Mouse (Mus musculus) MEL (cell line): ENCODE results near the gene Tmem41a.

ENCODE experiments used
- CHD1 ChIP-seq: IDR thresholded peaks from 2 replicates; pipeline ENCODE4 v1.6.1; 2012; ENCODE audit warnings: low read depth, mild to moderate bottlenecking, inconsistent platforms, low read length, improper control_type of control experiment
- CTCF ChIP-seq, 3 experiments: IDR thresholded peaks in 2 of 3; conservative IDR thresholded peaks in 1 of 3; 2 replicates each; pipeline ENCODE4 v1.5.1; 2011 to 2012; ENCODE audit warnings: low read length in 3 of 3, low read depth in 2 of 3, mild to moderate bottlenecking in 2 of 3, improper control_type of control experiment in 1 of 3, inconsistent platforms in 1 of 3, mixed read lengths in 1 of 3, moderate library complexity in 1 of 3; ENCODE audit not compliant: control insufficient read depth in 1 of 3, insufficient read depth in 1 of 3, poor library complexity in 1 of 3, severe bottlenecking in 1 of 3
- EP300 ChIP-seq, 2 experiments: IDR thresholded peaks; 2 replicates each; pipeline ENCODE4 v1.6.1; 2011; ENCODE audit warnings: improper control_type of control experiment in 2 of 2, low read length in 2 of 2, low read depth in 1 of 2, mild to moderate bottlenecking in 1 of 2
- ETS1 ChIP-seq: IDR thresholded peaks from 2 replicates; pipeline ENCODE4 v1.6.1; 2012; ENCODE audit warnings: low read depth, mild to moderate bottlenecking, inconsistent platforms, low read length, improper control_type of control experiment, moderate library complexity
- JUND ChIP-seq: IDR thresholded peaks from 2 replicates; pipeline ENCODE4 v1.6.1; 2011; ENCODE audit warnings: low read depth, mild to moderate bottlenecking, improper control_type of control experiment, low read length
- KAT2A ChIP-seq: conservative IDR thresholded peaks from 2 replicates; pipeline ENCODE4 v1.6.1; 2012; ENCODE audit warnings: low read depth, low read length, improper control_type of control experiment, inconsistent platforms
- MEF2A ChIP-seq: IDR thresholded peaks from 2 replicates; pipeline ENCODE4 v1.6.1; 2014; ENCODE audit warnings: low read depth, mild to moderate bottlenecking, inconsistent platforms, low read length, improper control_type of control experiment; ENCODE audit not compliant: poor library complexity, insufficient replicate concordance, severe bottlenecking; ENCODE audit errors: extremely low read depth
- NELFE ChIP-seq: IDR thresholded peaks from 2 replicates; pipeline ENCODE4 v1.6.1; 2011; ENCODE audit warnings: low read depth, low read length, improper control_type of control experiment
- POLR2A ChIP-seq, 2 experiments: IDR thresholded peaks; 2 replicates each; pipeline ENCODE4 v1.6.1; 2011 to 2012; ENCODE audit warnings: low read length in 2 of 2, mild to moderate bottlenecking in 2 of 2, control low read depth in 1 of 2, improper control_type of control experiment in 1 of 2, low read depth in 1 of 2, moderate library complexity in 1 of 2; ENCODE audit not compliant: control insufficient read depth in 1 of 2, insufficient read depth in 1 of 2, poor library complexity in 1 of 2
- POLR2AphosphoS2 ChIP-seq: IDR thresholded peaks from 2 replicates; pipeline ENCODE4 v1.6.1; 2011; ENCODE audit warnings: low read length, improper control_type of control experiment
- RAD21 ChIP-seq: IDR thresholded peaks from 2 replicates; pipeline ENCODE4 v1.6.1; 2011; ENCODE audit warnings: mild to moderate bottlenecking, low read depth, low read length, improper control_type of control experiment
- SMC3 ChIP-seq: IDR thresholded peaks from 2 replicates; pipeline ENCODE4 v1.6.1; 2011; ENCODE audit warnings: low read depth, low read length, improper control_type of control experiment
- TAL1 ChIP-seq: IDR thresholded peaks from 2 replicates; pipeline ENCODE4 v1.6.1; 2012; ENCODE audit warnings: mild to moderate bottlenecking, inconsistent platforms, low read length, moderate library complexity, mixed read lengths
- UBTF ChIP-seq: IDR thresholded peaks from 2 replicates; pipeline ENCODE4 v1.6.1; 2012; ENCODE audit warnings: low read depth, mild to moderate bottlenecking, inconsistent platforms, low read length, improper control_type of control experiment, moderate library complexity, borderline replicate concordance; ENCODE audit not compliant: insufficient read depth

DNA sequence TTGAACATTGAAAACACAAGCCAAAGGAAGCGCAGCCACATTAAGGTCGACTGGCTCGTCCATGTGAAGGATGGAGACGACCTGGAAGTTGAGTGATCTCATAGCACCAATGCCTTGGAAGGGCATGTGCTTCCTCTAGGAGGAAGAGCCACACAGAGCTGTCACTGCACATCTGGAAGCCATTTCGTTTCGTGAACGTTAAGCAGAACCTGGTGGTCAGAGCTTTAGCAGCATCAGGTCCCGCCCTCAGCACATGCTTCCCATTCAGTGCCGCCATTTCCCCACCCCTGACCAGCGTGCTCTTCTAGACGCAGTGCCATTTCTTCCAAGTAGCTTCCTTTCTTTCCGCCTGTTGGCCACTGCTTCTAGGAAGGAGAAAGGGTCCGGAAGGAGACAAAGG lies 18.9 kb downstream of the Tmem41a start:
- no peak for TF ChIP-seq CHD1
- TF ChIP-seq POLR2AphosphoS2 = no peak
- TF ChIP-seq KAT2A = no peak
- no peak for TF ChIP-seq CTCF (IDR thresholded peaks at IDR 0.05 in 2 of 3, conservative IDR thresholded peaks at IDR 0.05 in 1 of 3; ENCODE audit: control insufficient read depth in 1 of 3, insufficient read depth in 1 of 3, low read depth in 2 of 3, low read length in 3 of 3, poor library complexity in 1 of 3, severe bottlenecking in 1 of 3)
- TF ChIP-seq RAD21 = no peak
- no peak for TF ChIP-seq NELFE
- TF ChIP-seq POLR2A (IDR thresholded peaks at IDR 0.05; ENCODE audit: control insufficient read depth in 1 of 2, insufficient read depth in 1 of 2, low read depth in 1 of 2, low read length in 2 of 2, poor library complexity in 1 of 2) = no peak
- TF ChIP-seq SMC3 = no peak
- no peak for TF ChIP-seq TAL1
- TF ChIP-seq JUND = no peak
- no peak for TF ChIP-seq EP300 (IDR thresholded peaks at IDR 0.05; ENCODE audit: low read depth in 1 of 2, low read length in 2 of 2)
- no peak for TF ChIP-seq MEF2A
- no peak for TF ChIP-seq UBTF
- TF ChIP-seq ETS1 = no peak
